Comparison of ENCODE assay signal across 9 mouse cellular contexts in the genomic region with DNA sequence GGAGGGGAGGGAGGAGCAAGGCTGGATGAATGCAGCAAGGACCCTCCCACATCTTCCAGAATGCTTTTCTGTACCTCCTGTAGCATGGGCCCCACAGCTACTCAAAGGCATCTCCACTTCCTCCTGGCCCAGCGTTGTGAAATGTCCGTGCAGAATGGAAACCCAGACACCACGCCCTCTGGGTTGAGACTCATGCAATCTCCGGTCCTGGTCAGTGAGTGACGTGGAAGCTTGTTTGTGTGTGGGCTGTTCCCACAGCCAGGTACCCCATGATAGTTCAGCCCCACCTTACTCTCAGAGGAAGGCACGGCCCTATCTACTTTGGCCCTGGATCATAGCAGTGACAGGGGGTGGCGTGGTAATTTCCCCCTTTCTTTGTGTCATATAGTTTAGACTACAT.
DNase-seq lines count a peak whose midpoint lies in the region; ATAC-seq and TF ChIP-seq lines count a peak whose summit lies in the region.
"Had no signal": no experiment of that assay in that cellular context is flagged by ENCODE, and none has a peak within 500 bp of the region (broad histone marks: within the 10 kb centered on the region; RNA-seq: fewer than 3 reads in every experiment).

No protein-coding gene starts in this region.

- no peak for TF ChIP-seq CTCF in heart, adult 2 months (IDR thresholded peaks at IDR 0.05)
- TF ChIP-seq CTCF in lung, embryonic 14.5 days (IDR thresholded peaks at IDR 0.05; ENCODE audit: low read depth), result no peak
- TF ChIP-seq CTCF in spleen, adult 2 months (IDR thresholded peaks at IDR 0.05; ENCODE audit: extremely low read depth, insufficient read depth, insufficient read length, insufficient replicate concordance), result no peak

- H3K4me3 ChIP-seq in heart, adult 2 months, result no peak overlapping the region
- no peak overlapping the region for H3K4me3 ChIP-seq in heart, embryonic 11.5 days (ENCODE audit: low read depth, low read length)
- no peak overlapping the region for H3K4me3 ChIP-seq in embryonic facial prominence, embryonic 14.5 days (ENCODE audit: low read depth, low read length)
- no peak overlapping the region for H3K4me3 ChIP-seq in lung, embryonic 14.5 days (ENCODE audit: low read depth, low read length)
- no peak overlapping the region for H3K4me3 ChIP-seq in spleen, adult 2 months (ENCODE audit: extremely low read depth, insufficient read depth, insufficient read length)

- TF ChIP-seq POLR2A in heart, adult 2 months (IDR thresholded peaks at IDR 0.05; ENCODE audit: insufficient read depth, low read depth, low read length), result no peak
- TF ChIP-seq POLR2A in spleen, adult 2 months (IDR thresholded peaks at IDR 0.05; ENCODE audit: low read depth, low read length), result no peak

- no peak overlapping the region for H3K4me2 ChIP-seq in heart, embryonic 11.5 days
- H3K4me2 ChIP-seq in embryonic facial prominence, embryonic 14.5 days (ENCODE audit: low read depth, low read length), result no peak overlapping the region
- no peak overlapping the region for H3K4me2 ChIP-seq in lung, embryonic 14.5 days
- H3K4me2 ChIP-seq: midbrain, embryonic 11.5 days had no signal

- H3K9me3 ChIP-seq in heart, embryonic 11.5 days (replicated peaks; ENCODE audit: control insufficient read depth, low read length), result no peaks in the 10 kb centered on the region
- no peaks in the 10 kb centered on the region for H3K9me3 ChIP-seq in embryonic facial prominence, embryonic 14.5 days (ENCODE audit: control insufficient read depth, low read length)
- no peaks in the 10 kb centered on the region for H3K9me3 ChIP-seq in lung, embryonic 14.5 days (ENCODE audit: low read depth, low read length)

- H3K4me1 ChIP-seq in heart, adult 2 months (ENCODE audit: control insufficient read depth, insufficient read depth, low read length), result no peaks in the 10 kb centered on the region
- peaks cover 10% of the 10 kb centered on the region; the same call in 1 of the 2 replicates for H3K4me1 ChIP-seq in heart, embryonic 11.5 days (ENCODE audit: control insufficient read depth, insufficient read depth, low read length)
- H3K4me1 ChIP-seq in embryonic facial prominence, embryonic 14.5 days (ENCODE audit: control insufficient read depth, insufficient read depth, low read length), result no peaks in the 10 kb centered on the region; the same call in 1 of the 2 replicates
- 0 out of 2 replicates have a peak, but pooled peaks cover 3% of the 10 kb centered on the region for H3K4me1 ChIP-seq in lung, embryonic 14.5 days (ENCODE audit: insufficient read depth)
- peaks cover 8% of the 10 kb centered on the region; the same call in 1 of the 2 replicates for H3K4me1 ChIP-seq in spleen, adult 2 months (ENCODE audit: control insufficient read depth, insufficient read depth, insufficient read length)

- no peak overlapping the region for H3K9ac ChIP-seq in heart, adult 2 months (ENCODE audit: low read depth, low read length)
- no peak overlapping the region for H3K9ac ChIP-seq in heart, embryonic 11.5 days (ENCODE audit: low read depth, low read length)
- no peak overlapping the region for H3K9ac ChIP-seq in embryonic facial prominence, embryonic 14.5 days (ENCODE audit: low read depth, low read length)
- H3K9ac ChIP-seq in lung, embryonic 14.5 days, result no peak overlapping the region

- DNase-seq in heart, adult 2 months, result peak; percentile 23 to 50
- peak; percentile 44 for DNase-seq in embryonic facial prominence, embryonic 14.5 days (ENCODE audit: low spot score)
- peak; percentile 59 for DNase-seq in lung, embryonic 14.5 days
- DNase-seq in spleen, adult 2 months (ENCODE audit: low read depth in 1 of 2, low spot score in 2 of 2), result peak; percentile 31 to 52
- no peak for DNase-seq in cerebellum, adult 9-10 months
- no peak for DNase-seq in adrenal gland, postnatal 25 days
- no peak for DNase-seq in layer of hippocampus, adult 18-20 months (ENCODE audit: low spot score in 2 of 2)

- intact Hi-C loops in heart, adult 2 months (cut with DNase I), result no loop called here

- WGBS in heart, adult 2 months, result 57% methylated on average over 7 of the region's 7 CpGs
- 58% methylated on average over 7 of the region's 7 CpGs for WGBS in heart, embryonic 11.5 days (ENCODE audit: insufficient replicate concordance)
- WGBS in embryonic facial prominence, embryonic 14.5 days, result 56% methylated on average over 7 of the region's 7 CpGs
- 54% methylated on average over 7 of the region's 7 CpGs for WGBS in lung, embryonic 14.5 days
- 33% methylated on average over 7 of the region's 7 CpGs for WGBS in spleen, adult 2 months

- no peaks in the 10 kb centered on the region for H3K79me2 ChIP-seq in heart, adult 2 months (replicated peaks; ENCODE audit: control insufficient read depth, insufficient read depth, low read length)

- TF ChIP-seq EP300 in heart, adult 2 months (IDR thresholded peaks at IDR 0.05; ENCODE audit: insufficient read depth, low read depth, low read length), result no peak

- H3K27me3 ChIP-seq in heart, adult 2 months (ENCODE audit: control insufficient read depth, insufficient read depth, low read length), result no peaks in the 10 kb centered on the region
- H3K27me3 ChIP-seq in heart, embryonic 11.5 days (ENCODE audit: control insufficient read depth, insufficient read depth, low read length), result no peaks in the 10 kb centered on the region
- no peaks in the 10 kb centered on the region for H3K27me3 ChIP-seq in embryonic facial prominence, embryonic 14.5 days (replicated peaks; ENCODE audit: control insufficient read depth, insufficient read depth, low read length)
- H3K27me3 ChIP-seq in lung, embryonic 14.5 days (ENCODE audit: insufficient read depth, low read length), result no peaks in the 10 kb centered on the region
- no peaks in the 10 kb centered on the region for H3K27me3 ChIP-seq in spleen, adult 2 months (ENCODE audit: control insufficient read depth, insufficient read depth, low read length)

- no peak for ATAC-seq in heart, embryonic 11.5 days (replicated peaks; ENCODE audit: insufficient number of reproducible peaks, low FRiP score, low TSS enrichment)
- ATAC-seq in embryonic facial prominence, embryonic 14.5 days (ENCODE audit: low read depth), result no peak; the same call in 1 of the 2 replicates
- ATAC-seq in lung, embryonic 14.5 days (ENCODE audit: insufficient read depth), result peak; percentile 77

- no peaks in the 10 kb centered on the region for H3K36me3 ChIP-seq in heart, adult 2 months (ENCODE audit: control insufficient read depth, insufficient read depth, low read length)
- H3K36me3 ChIP-seq in heart, embryonic 11.5 days (ENCODE audit: control insufficient read depth, insufficient read depth, low read length), result no peaks in the 10 kb centered on the region
- no peaks in the 10 kb centered on the region for H3K36me3 ChIP-seq in embryonic facial prominence, embryonic 14.5 days (ENCODE audit: control insufficient read depth, insufficient read depth, low read length)
- H3K36me3 ChIP-seq in lung, embryonic 14.5 days (ENCODE audit: insufficient read depth), result no peaks in the 10 kb centered on the region
- no peaks in the 10 kb centered on the region for H3K36me3 ChIP-seq in spleen, adult 2 months (ENCODE audit: control insufficient read depth, insufficient read depth, low read length)

- no peak overlapping the region for H3K27ac ChIP-seq in heart, adult 2 months
- no peak overlapping the region for H3K27ac ChIP-seq in heart, embryonic 11.5 days (ENCODE audit: low read depth, low read length)
- H3K27ac ChIP-seq in embryonic facial prominence, embryonic 14.5 days (replicated peaks; ENCODE audit: low read depth, low read length), result no peak overlapping the region
- H3K27ac ChIP-seq in lung, embryonic 14.5 days (ENCODE audit: low read depth), result peak overlapping the region; percentile 58; the same call in 1 of the 2 replicates
- H3K27ac ChIP-seq in spleen, adult 2 months (ENCODE audit: insufficient read depth, low read length), result peak overlapping the region; percentile 44

Comparison
In these comparisons a context has a peak if more than half of its experiments do, and no peak if none do; other contexts are left out.
1. DNase-seq: peak in heart, adult 2 months (2 of 2), embryonic facial prominence, embryonic 14.5 days (single experiment), lung, embryonic 14.5 days (single experiment) and spleen, adult 2 months (2 of 2); none in cerebellum, adult 9-10 months (single experiment), adrenal gland, postnatal 25 days (single experiment) and layer of hippocampus, adult 18-20 months (0 of 2).
2. H3K27ac ChIP-seq: peak in lung, embryonic 14.5 days (single experiment) and spleen, adult 2 months (single experiment); none in heart, adult 2 months (single experiment), heart, embryonic 11.5 days (single experiment) and embryonic facial prominence, embryonic 14.5 days (single experiment).